Mouse (Mus musculus): ENCODE measurements around the gene Reps2. TPM values are rescaled to one million over a fixed set of nuclear protein-coding genes. Genes with fewer than 3 reads are reported as not detected.

Gene Reps2
- 100 to 1,000 TPM; 139 to 150 TPM for total RNA-seq (2021)

DNA sequence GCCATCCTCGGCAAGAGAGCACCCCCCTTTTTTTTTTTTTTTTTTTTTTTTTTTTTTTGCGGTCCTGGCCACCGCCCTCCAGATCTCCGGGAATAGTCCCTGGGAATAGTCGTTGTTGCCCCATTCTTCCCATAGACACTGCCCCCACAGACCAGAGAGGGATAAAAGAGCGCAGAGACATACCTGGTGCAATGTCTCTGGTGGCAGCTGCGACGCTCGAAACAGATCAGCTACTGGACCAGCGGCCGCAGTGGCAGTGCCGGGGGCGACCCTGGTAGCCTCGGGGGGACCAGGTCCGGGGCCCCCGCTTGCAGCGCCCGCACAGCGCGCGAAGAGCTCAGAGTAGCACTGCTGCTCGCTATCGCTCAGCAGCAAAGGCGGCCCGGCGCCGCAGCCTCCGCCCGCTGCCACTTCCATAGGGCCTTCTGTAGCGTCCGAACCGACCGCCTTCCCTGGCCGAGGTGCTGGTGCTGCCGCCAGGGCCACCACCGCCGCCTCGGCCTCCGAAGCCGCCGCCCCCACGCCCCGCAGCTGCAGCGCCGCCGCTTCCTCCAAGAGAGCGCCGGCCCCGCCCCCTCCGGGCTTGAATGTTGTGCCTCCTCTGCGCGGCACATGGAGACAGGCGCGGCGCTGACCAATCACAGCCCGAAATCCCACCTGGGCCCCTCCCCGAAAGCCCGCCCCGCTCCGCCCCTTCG is at the start of gene Reps2:
Gene Reps2, minus strand, starts transcription at position 559 of the 698 bp plus-strand sequence.
- intact Hi-C loops (cut with DNase I), result loop anchor here (5.0 kb wide), 1 partner anchor 121 kb away; no protein-coding TSS in a partner anchor
- DNase-seq (ENCODE audit: low spot score in 2 of 2), result peak; percentile 70 to 74

DNA sequence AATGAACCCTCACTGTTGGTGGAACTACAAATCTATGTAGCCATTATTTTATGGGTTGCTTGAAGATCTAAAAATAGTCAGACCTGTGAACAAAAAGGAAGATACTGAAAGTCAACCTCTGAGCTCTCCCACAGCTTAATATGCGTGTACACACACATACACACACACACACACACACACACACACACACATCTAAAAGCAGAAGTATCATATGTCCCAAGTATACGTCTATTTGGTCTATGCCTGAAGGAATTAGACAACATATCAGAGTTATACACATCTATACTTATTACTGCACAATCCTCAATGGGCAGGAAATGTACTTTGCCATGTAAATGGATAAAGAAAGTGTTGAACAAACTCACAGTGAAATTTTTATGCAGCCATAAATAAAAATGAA is 47.8 kb upstream of the Reps2 start:
- no peak for DNase-seq (ENCODE audit: low spot score in 2 of 2)
- intact Hi-C loops (cut with DNase I), result no loop called here

DNA sequence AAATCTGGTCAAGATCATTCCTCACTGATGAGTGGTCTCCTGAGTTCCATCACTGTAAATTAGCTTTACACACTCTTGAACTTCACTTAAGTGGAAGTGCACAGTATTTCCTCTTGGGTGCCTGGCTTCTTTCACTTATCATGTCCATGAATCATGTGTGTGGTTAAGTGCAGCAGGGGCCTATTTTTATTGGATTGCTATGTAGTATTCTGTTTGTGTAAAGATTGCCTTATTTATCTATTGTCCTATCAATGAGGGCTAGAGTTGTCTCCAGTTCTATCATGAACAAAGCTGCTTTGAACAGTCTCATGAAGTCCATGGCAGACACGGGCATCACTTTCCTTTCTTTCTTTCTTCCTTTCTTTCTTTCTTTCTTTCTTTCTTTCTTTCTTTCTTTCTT is 41.9 kb upstream of the Reps2 start:
- intact Hi-C loops (cut with DNase I), result no loop called here
- no peak for DNase-seq (ENCODE audit: low spot score in 2 of 2)

DNA sequence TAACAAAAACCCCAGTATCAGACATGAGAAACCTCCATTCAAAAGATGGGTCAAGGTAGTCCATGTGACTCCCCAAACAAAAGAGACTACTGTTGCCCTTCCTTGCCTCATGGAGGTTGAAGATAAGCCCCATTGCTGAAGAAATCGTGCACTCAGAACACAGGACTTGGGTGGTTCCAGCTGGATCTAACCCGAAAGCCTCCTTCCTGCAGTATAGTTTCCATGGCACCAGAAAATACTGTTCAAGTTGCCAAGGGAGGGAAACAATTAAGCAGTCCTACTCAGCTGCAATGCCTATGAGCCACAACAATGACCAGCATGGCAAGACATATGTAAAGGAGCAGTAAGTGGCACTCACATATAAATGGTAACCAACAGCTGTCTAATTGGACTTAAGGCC is 36.1 kb upstream of the Reps2 start:
- no peak for DNase-seq (ENCODE audit: low spot score in 2 of 2)
- intact Hi-C loops (cut with DNase I), result no loop called here

DNA sequence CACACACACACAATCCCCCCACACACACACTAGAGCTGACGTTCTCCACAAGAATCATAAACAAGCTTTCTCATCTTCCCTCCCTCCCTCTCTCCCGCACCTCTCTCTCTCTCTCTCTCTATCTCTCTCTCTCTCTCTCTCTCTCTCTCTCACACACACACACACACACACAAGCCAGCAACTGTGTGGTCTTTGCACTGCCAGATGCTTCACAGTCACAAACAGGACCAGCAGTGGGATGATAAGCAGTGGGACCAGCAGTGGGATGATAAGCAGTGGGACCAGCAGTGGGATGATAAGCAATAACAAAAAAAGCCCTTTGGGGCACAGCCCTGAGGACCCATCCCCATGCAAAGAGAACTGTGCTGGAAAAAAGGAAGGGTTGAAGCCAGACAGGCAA is 35.4 kb upstream of the Reps2 start:
- no peak for DNase-seq (ENCODE audit: low spot score in 2 of 2)
- intact Hi-C loops (cut with DNase I), result no loop called here

DNA sequence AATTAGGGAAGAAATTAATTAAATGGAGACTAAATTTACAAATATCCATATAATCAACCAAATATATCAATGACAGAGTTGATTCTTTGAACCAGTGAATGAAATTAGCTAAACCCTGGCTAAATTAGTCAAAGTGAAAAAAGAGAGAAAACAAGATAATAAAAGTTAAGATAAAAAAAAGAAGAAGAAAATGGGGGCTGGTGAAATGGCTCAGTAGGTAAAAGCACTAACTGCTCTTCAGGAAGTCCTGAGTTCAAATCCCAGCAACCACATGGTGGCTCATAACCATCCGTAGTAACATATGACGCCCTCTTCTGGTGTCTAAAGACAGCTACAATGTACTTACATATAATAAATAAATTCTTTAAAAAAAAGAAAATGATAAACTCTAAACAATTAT is 22.7 kb upstream of the Reps2 start:
- intact Hi-C loops (cut with DNase I), result no loop called here

DNA sequence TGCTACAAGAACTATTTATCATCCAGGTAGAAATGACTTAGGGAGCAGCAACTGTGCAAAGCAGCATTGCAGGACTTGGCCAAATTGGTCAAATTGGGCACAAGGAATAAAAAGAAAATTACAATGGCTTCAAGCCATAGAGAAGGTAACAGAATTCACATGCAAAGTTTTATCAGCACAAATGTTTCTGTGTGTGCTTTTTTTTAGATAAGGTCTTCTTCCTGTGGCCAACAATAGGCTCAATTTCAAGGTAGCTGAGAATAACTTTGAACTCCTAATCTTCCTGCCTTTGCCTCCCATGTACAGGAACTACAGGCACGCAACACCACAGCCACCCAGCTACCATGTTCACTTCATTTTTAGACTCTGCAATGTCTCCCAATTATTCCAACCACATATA is 16.7 kb upstream of the Reps2 start:
- DNase-seq (ENCODE audit: low spot score in 2 of 2), result no peak
- intact Hi-C loops (cut with DNase I), result no loop called here

More for the DNA sequence above, 22.7 kb upstream of the Reps2 start:
- no peak for DNase-seq (ENCODE audit: low spot score in 2 of 2)

DNA sequence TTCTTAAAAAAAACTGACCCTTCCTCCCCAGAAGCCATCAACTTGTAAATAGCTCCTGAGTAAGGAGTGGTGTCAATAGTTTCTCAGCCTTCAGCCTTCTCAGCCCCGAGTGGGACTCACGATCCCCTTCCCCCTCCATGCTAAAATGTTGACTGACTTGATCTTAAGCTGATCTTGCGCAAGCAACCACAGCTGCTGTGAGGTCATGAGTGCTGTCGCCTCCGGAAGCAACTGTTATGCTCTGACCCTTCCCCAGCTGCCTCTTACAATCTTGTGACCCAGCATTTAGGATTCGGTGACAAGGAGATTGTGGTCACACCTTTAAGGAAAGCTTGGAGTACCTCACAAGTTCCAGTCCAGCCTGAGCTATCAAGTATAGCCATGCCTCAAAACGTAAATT is 10.1 kb upstream of the Reps2 start:
- intact Hi-C loops (cut with DNase I), result no loop called here
- DNase-seq (ENCODE audit: low spot score in 2 of 2), result no peak

DNA sequence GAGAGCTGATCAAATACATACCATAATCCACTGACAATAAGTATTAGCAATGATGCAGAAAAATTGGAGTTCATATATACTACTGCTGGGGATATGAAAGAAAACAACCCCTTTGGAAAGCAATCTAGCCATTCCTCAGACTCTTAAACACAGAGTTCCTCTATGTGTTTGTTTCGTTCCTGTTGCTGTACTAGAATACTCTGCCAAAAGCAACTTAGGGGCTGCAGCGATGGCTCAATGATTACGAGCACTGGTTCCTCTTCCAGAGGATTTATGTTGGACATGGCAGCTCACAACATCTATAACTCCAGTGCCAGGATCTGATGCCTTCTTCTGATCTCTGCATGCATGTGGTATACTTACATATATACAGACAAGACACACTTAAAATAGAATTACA is 9.0 kb upstream of the Reps2 start:
- intact Hi-C loops (cut with DNase I), result no loop called here
- DNase-seq (ENCODE audit: low spot score in 2 of 2), result no peak

DNA sequence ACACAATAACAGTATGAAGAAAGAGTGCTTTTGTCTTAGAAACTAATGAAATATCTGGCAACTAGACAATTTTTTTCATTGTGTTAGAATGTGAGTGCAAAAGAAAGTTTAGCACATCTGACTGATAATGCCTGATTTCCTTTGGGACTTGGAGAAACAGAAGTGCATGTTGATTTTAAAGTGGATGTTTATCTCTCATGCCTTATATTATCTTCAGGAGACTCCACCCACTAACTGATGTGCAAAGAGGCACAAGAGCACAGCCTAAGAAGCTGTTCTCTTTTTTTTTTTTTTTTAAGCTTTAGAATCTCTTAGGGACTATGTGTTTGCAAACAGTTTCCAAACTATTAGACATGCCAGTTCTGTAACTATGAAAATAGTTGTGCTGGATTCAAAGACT is 7.7 kb upstream of the Reps2 start:
- DNase-seq (ENCODE audit: low spot score in 2 of 2), result no peak
- intact Hi-C loops (cut with DNase I), result no loop called here

DNA sequence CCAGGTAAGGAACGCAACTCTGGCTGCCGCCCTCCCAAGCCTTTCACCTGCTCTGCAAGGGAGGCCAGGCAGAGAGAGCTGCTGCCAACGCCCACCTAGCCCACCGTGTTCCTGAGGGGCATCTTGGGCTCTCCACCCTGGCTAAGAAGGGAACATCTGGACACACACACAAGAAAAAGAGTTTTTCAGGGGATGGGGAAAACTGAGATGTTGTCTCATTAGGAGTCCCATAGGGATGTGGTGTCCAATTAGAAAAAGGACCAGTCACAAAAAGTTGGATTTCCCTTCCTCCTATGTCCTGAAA is 292 bp upstream of the Reps2 start:
- no peak for DNase-seq (ENCODE audit: low spot score in 2 of 2)
- intact Hi-C loops (cut with DNase I), result loop anchor here (5.0 kb wide), 1 partner anchor 121 kb away; no protein-coding TSS in a partner anchor

DNA sequence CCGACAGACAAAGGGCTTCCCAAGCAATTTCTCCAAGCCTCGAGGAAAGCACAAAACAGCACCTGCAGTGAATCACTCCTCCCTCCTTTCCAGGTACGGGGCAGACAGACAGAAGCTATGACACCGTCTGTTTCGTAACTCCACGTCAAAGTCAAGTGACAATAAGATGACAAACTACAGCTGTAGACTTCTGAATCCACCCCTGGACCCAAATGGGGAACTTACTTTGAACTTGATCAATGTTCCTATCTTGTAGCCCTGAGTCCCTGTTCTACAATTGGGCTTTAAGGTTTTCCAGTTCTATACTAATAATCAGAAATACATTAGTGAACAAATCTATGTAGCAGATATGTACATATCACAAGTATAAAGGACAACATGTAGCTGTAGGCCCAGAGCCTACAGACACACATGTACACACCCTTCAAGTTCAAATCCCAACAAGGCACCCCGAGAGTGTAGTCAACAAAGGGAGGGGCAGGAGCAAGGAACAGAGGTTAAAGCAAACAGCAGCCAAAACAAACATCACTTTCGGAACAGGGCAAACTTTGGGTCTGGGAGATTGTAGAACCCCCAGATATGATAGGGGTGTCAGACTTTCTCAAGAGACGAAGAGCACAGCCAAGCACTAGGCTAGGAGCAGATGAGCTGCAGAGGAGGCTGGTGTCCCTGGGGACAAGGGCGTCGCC is 903 bp downstream of the Reps2 start:
- DNase-seq (ENCODE audit: low spot score in 2 of 2), result peak in 1 of 2 experiments; percentile 13
- intact Hi-C loops (cut with DNase I), result loop anchor here (5.0 kb wide), 1 partner anchor 120 kb away; no protein-coding TSS in a partner anchor

DNA sequence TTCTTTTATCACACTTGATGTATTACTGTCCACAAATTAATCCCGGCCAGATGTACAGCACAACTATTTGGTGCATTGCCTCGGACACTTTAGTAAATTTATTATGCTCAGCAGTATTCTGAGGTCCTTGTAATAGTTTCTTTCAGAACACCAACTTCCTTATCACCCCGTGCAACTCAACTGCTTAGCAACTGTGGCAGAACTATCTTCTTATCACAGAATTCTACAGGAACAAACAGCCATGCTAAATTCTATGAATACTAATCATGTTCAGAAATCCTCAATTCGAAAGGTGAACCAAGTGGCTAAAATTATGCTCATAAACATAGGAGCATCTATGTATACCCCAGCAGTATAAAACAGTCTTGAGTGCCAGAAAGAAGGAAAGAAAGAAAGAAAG is 1.7 kb downstream of the Reps2 start:
- intact Hi-C loops (cut with DNase I), result loop anchor here (5.0 kb wide), 1 partner anchor 119 kb away; no protein-coding TSS in a partner anchor
- DNase-seq (ENCODE audit: low spot score in 2 of 2), result no peak

DNA sequence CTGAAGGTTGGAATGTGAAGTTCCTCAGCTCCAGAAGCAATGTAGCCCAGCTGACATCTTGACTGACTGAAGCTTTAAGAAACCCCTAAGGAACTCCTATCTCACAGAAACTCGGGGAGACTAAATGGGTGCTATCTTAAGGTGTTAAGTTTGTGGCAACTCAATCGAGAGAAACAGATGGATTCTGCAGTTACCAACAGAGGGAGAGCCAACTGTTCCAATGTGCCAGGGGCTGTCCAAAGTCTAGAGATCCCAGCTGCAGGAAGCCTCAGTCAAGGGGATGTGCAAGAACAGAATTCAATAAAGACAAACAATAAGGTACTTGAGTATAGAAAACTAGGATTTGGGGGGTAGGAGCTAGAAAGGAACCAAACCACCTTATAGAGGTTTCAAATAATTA is 8.3 kb downstream of the Reps2 start:
- no peak for DNase-seq (ENCODE audit: low spot score in 2 of 2)
- intact Hi-C loops (cut with DNase I), result no loop called here

DNA sequence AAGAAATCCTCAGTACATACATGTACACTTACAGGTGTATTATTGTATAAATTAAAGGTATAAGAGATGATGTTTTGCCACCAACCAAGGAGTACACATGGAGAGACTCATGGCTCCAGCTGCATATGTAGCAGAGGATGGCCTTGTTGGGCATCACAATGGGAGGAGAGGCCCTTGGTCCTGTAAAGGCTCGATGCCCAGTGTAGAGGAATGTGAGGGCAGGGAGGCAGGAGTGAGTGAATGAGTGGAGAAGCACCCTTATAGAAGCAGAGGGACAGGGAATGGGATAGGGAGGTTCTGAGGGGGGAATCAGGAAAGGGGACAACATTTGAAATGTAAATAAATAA is 21.4 kb downstream of the Reps2 start:
- no peak for DNase-seq (ENCODE audit: low spot score in 2 of 2)
- intact Hi-C loops (cut with DNase I), result no loop called here

DNA sequence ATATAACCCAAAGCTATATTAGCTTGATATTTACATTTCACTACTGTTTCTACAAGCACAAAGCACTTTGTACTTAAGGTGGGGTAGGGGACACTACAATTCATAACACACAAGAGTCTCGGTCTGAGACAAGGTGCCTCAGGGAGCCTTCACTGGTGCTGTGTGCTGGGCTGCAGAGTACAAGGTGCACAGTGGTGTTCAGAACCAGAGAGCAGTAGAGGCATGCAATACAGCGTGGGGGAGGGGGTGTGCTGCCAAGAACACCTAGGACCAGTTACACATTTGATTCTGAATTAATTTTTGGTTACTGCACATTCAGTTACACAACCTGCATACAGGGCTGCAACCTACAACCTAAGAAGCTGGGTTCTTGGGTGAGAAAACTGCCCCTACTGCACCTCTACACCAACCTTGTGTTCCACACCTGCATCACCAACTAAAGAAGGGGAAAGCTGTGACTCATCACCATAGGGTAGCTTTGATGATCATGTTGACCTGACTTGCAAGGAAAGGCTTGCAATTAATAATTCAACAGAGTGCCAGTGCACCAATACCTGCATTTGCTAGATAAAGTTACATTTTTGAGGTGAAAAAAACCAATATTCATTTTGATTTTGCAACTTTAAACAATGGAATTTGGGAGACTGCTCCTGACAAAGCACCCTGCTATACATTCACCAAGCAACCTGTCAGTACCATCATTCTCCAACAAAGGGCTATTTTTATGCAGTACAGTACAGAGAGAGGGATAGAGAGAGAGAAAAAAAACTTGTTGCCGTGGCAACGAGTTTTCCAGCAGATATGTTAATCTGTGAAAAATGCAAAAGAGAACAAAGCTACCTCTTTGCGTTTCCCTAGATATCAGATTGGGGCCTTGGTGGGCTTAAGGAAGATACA is 22.0 kb downstream of the Reps2 start:
- DNase-seq (ENCODE audit: low spot score in 2 of 2), result no peak

DNA sequence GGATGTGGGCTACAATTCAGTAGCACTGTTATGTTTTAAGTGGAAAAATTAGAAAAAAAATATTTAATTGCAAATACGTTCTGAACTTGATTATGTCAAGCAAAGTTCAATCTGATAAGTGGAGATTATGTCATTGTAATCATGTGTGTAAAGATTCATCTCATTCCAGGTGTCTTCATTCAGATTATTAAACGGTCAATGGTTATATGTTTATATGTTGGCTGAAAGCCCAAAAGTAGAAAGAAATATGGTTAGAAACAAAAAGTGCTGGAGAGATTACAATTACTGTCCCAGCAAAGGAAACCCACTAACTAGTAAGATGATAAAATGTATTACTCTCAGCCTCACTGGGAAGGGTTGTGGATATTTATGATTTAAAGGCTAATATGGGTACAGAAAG is 23.7 kb downstream of the Reps2 start:
- no peak for DNase-seq (ENCODE audit: low spot score in 2 of 2)
- intact Hi-C loops (cut with DNase I), result no loop called here

More for the DNA sequence above, 22.0 kb downstream of the Reps2 start:
- intact Hi-C loops (cut with DNase I), result no loop called here

DNA sequence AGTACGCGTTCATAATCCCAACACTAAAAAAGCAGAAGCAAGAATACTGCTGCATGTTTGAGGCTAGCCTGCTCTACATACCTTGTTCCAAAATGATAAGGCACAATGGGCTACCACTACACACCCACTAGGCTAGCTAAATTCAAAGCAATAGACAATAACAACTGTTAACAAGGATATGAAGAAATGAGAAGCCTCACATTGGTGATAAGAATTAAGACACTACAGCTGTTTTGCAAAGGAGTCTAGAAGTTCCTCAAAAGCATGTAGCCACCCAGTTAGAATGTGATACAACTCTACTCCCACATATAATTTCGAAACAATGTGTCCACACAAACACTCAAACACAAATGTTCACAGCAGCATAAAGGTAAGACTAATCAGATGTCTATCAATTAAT is 24.9 kb downstream of the Reps2 start:
- intact Hi-C loops (cut with DNase I), result no loop called here

DNA sequence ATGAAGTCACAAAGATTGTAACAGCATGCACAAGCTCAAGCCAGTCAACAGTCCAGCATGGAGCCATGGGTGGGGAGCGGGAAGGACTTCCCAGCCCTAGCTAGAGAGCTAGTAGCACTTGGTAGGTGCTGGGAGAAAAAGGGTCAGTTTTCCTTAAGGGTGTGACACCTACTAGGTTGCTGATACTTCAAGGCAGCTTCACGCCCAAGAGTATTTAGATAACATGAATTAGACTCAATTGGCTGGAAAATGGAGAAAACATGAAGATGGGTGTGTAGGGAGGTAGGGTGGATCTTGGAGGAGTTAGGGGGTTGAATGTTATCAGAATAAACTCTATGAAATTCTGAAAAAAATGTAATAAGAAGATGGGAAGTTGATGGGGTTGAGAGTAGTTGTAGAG is 37.3 kb downstream of the Reps2 start:
- intact Hi-C loops (cut with DNase I), result no loop called here

More for the DNA sequence above, 24.9 kb downstream of the Reps2 start:
- DNase-seq (ENCODE audit: low spot score in 2 of 2), result no peak

DNA sequence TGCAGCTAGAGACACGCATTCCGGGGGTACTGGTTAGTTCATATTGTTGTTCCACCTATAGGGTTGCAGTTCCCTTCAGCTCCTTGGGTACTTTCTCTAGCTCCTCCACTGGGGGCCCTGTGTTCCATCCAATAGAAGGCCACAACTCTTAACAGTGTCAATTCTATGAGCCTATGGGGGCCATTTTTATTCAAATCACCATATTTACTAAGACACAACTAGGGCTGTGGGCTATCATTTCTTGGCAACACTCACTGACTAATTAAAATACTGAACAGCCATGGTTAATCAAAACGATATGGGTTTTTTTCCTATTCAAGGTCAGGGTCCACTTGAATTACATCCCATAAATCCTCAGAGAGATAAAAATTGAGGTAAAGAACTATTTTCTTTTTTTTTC is 43.8 kb downstream of the Reps2 start:
- intact Hi-C loops (cut with DNase I), result no loop called here
- DNase-seq (ENCODE audit: low spot score in 2 of 2), result no peak

More for the DNA sequence above, 37.3 kb downstream of the Reps2 start:
- no peak for DNase-seq (ENCODE audit: low spot score in 2 of 2)
